Mouse (Mus musculus) activated CD4-positive, CD25-positive, alpha-beta regulatory T cell, adult 4 months (primary cell): Measurements from ENCODE around the gene Wipf3. TPM values are rescaled to one million over a fixed set of nuclear protein-coding genes. Genes with fewer than 3 reads are reported as not detected.

Experiments used
- ATAC-seq: one replicate; pipeline ENCODE4 v1.8.0; 2017
- polyA plus RNA-seq, 2 experiments: library from polyadenylated mRNA; unstranded; fragments of 100-300 nt; shearing (Covaris generic); gene quantifications; one replicate each; pipeline ENCODE4 v1.2.1; 2017

The Wipf3 gene
- polyA plus RNA-seq, 2 experiments from 2014 or later, result not detected

- no peak for ATAC-seq
Measured at GRCm38 (mm10) chr6:54432806-54433545, 3.6 kb downstream of the Wipf3 start.

DNA sequence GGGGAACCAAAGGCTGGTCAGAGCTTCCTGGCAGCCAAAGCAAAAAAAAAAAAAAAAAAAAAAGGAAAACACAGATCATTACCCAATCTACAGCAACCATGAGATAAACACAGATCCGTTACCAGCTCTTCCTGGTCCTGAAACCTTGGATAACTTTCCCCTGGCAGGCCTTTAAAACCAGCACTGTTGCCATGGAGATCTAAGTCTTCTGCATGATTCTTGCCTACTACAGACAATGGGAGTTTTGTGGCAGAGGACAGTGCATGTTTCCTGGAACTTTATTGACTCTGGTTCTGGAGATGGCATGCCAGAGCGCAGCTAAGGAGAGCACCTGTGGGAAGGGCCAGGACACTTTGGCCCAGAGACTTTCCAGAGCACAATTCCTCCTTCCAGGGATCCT, 4.8 kb downstream of the Wipf3 start:
- ATAC-seq, result no peak

GRCm38 (mm10) chr6:54435663-54436062, 6.3 kb downstream of the Wipf3 start:
- ATAC-seq, result no peak

DNA sequence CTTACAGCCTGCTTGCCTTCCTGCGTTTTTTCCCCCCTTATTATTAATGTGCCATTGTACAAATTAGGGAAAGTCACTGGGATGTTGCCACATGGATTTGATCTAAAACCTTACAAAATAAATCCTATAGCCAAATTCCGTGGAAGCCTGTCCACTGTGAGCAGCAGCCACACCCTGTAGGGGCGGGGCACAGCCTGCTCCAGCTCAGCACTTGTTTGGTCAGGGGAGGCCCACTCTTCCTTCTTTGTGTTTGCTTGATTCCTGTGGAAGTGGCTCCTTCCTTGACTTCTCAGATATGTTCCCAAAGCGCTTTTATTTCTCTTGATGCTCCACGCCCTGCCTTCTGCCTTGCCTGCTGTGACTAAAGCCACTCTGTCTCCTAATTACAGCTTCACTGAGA, 6.9 kb downstream of the Wipf3 start:
- no peak for ATAC-seq

- no peak for ATAC-seq
Measured at GRCm38 (mm10) chr6:54438510-54438909, 9.1 kb downstream of the Wipf3 start.

DNA sequence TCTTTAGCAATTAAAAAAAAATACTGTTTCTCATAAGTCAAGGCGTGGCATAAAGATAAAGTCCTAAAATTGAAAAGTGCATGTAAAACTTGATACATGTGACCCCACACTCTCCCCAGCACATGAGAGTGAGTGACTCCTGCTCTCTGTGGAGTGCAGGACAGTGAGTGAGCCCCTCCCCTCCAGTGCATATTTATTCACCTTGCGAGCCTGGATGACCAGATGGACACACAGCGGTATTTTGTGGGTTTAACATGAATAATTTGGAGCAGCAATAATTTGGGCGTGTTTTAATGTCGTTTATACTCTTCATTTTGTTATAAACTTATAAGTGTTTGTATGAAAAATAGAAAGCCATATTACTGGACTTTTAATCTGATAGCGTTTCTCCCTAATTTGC, 11.3 kb downstream of the Wipf3 start:
- ATAC-seq, result no peak

- ATAC-seq, result no peak
Measured at GRCm38 (mm10) chr6:54443657-54444056, 14.3 kb downstream of the Wipf3 start.

DNA sequence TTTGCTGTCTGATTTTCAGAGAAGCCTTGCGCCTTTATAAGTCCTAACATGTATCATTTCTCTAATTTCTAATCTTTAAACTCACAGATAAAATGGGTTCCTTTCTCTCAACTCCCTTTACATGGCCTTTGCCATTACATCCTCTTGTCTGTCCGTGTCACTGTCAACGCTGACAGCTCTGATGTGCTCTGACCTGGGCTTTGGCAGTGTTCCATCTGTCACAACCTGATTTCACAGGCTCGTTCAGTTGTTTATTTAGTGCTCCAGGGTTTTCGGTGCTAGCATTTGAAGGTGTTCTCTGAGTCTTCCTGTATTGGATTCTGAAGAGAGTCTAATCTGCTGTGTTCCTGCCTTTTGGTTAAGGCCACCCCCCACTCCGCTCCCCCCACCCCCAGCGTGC, 14.7 kb downstream of the Wipf3 start:
- no peak for ATAC-seq

DNA sequence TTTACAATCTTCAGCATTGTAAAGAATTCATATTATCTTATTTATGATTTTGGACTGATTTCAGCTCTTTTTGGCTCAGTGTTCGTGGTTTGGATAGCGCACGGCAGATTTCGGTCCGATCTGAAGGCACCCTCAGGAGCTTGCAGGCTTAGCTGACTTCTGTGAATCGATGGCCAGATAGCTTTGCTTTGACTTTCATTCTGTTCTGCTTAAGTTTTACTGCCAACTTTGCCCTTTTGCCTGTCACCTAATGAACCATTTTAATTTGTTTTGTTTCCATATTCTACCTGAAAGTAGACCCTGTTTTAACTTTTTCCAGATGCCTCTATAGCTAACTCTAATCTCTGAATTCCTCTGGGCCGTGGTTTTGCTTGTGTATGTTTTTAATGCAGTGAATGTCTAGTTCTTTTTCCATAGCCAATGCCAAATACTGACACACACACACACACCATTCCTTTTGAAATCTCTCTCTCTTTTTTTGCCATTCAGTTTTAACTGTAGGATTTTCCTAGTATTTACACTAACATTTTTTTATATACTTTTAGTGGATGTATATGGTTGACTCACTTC, 15.9 kb downstream of the Wipf3 start:
- ATAC-seq, result no peak

- ATAC-seq, result no peak
Measured at GRCm38 (mm10) chr6:54447353-54447752, 17.9 kb downstream of the Wipf3 start.

- no peak for ATAC-seq
Measured at GRCm38 (mm10) chr6:54459661-54460060, 30.3 kb downstream of the Wipf3 start.

- no peak for ATAC-seq
Measured at GRCm38 (mm10) chr6:54460172-54460914, 30.9 kb downstream of the Wipf3 start.

GRCm38 (mm10) chr6:54460915-54461671, 31.7 kb downstream of the Wipf3 start:
- ATAC-seq, result no peak

- ATAC-seq, result no peak
Measured at GRCm38 (mm10) chr6:54462766-54463165, 33.4 kb downstream of the Wipf3 start.

DNA sequence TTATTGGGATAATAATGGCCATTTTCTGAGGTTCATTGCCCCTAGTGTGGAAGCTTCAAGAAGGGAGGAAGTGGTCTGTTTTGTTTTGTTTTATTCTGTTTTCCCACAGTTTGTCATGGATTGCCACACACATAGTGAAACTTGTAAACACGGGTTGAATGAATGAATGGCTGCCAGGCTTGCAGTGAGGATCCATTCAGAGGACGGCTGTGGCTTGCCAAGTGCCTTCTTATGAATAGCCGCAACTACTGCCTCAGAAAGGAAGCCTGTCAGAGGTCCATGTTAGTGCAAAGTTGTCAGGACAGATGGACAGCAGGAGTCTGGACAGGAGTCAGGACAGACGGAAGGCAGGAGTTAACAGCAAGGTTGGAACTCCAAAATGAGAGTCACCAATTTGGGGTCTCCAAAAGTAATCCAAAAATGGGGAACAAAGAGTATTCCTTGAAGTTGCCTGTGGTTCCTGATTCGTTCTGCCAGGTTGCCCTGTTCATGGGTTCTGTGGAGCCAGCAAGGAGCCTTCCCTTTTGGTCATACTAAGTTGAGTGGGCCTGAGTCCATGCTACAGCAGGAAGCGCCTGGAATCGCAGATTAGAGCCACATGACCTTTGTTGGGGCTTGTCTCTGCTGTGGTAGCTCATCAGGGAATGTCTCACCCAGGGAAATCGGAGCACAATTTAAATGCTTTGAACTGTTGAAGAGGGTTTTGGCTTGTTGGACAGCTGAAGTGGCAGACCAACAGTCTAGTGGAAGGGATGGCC, 34.5 kb downstream of the Wipf3 start:
- ATAC-seq, result no peak

DNA sequence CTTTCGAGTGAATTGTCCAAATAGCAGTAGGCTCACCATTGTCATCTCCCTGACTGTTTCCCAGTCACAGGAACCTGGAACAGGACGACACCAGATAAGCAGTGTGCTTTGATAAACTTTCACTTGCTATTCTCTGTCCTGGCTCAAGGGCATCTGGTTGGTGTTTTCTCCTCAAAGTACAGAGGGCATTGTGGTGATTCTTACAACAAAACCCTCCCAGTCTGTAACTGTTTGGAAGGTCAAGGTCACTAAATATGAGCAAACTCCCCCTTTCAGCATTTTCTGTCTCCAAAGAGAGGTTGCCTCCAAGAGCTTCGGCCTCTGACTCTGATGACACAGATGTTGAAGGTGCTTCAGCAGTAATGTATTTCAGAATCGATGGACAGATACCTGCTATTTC, 35.5 kb downstream of the Wipf3 start:
- no peak for ATAC-seq

DNA sequence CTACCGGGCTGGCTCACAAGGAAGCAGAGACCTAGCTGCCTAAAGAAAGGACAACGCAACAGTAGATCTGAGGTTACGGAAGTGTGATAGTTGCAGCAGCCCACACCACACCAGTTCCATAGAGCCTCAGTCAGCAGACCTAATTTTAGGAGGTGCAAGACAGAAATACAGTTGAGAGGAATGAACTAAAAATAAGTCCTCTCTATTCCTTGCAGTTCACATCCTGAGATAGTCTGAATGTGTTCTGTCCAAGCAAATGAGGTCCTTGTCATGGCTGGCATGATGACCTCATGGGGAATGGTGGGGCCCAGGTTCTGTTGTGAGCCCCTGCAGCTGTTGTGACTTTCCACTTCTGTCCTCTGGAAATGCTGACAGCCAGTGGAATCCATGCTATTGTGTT, 38.0 kb downstream of the Wipf3 start:
- ATAC-seq, result no peak

- ATAC-seq, result no peak
Measured at GRCm38 (mm10) chr6:54471866-54472265, 42.5 kb downstream of the Wipf3 start.

DNA sequence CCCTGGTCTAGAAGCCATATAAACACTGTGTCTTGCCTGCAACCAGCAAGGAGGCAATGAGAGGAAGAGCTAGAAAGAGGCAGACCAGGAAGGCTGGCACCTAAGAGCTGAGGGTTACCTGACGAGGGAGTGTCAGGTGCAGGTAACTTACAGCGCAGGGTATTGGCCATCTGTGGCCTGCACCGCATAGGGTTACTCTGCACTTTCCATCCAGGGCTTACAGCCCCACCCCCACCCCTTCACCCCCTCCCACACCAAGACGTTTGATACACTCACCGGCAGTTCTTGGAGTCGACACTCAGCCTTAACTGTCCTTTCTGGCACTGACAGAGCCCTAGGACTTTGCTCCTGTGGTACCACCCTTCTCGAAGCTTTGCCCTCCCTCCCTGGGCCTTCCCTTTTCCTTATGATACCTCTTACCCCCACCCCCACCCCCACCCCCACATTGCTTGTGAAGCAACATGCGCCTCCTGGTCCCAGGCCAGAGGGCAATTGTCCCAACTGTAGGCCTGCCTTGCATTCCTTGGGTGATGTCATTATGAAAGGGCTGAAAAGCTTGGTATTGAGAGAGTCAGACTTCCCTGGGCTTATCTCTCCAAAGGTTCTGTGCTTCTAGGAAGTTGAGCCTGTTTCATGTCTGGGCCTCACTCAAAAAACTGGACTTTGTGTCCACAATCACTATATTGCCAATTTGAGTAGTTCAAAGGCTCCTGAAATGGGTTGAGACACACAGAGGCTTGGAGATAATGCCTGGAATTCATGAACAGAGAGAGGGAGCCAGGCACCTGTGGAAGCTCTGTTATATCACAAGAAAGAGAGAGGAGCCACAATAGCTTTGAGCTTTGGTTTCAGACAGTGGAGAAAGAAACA, 43.7 kb downstream of the Wipf3 start:
- no peak for ATAC-seq

DNA sequence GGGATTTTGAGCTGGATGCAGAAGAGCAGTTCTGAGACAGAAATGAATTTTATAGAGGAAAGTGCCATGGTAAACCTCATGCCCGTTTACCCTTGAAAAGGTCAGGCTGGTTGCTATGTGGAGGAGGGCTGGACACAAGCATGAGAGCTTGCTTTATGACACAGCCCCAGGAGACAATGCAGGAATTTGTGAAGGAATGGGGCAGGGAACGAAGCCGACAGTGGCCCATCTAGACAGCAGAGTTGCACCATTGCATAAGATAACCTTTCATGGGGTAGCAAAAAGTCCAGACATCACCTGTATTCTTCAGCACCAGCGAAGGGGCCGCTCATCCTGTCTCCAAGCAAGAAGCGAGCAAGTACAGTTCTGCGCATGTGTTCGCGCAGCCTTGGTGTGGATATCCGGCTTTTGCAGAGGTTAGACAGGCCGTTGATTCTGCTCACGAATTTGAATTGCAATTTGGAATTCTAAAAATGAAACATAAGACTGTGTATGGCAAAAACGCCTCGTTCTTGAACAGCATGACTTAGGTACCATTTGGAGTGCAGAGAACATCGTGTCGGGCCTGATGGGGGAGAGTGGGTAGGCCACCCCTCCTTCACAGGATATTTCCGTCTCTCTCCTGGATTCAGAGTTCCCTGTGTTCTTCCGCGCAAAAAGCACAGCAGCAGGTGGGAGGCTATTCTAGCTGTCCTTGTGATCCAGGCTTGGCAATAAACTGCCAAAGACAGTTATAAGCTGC, 46.7 kb downstream of the Wipf3 start:
- ATAC-seq, result no peak
